Mouse (Mus musculus): ENCODE measurements around the gene Ccdc141. TPM values are rescaled to one million over a fixed set of nuclear protein-coding genes. Genes with fewer than 3 reads are reported as not detected.

The Ccdc141 gene
- polyA plus RNA-seq, 1 experiment from 2014 or later, result 234 TPM

DNA sequence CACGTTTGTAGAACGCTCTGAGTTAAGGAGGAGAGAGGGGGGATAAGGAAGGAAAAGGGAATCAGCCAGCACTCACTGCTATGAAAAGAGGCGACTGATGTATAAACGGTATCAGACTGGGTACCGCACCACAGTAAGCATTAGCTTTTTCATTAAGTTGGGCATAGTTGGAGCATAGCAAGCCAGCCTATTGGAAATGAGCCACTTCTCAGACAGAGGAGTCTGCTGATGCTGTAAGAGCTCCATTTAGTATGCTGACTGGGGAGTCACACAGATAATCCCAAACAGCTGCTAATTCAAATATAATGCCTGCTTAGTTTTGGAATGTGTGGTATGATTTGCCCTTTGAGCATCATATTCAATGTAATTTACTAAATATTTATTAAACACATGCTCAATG lies 186.1 kb downstream of the Ccdc141 start:
- H3K4me1 ChIP-seq (ENCODE audit: control insufficient read depth, insufficient read depth, low read length), result no peaks in the 10 kb centered on the region
- no peaks in the 10 kb centered on the region for H3K36me3 ChIP-seq (ENCODE audit: control insufficient read depth, insufficient read depth, low read length)
- H3K9ac ChIP-seq (ENCODE audit: low read depth, low read length), result no peak overlapping the region
- ATAC-seq (replicated peaks; ENCODE audit: insufficient number of reproducible peaks, low FRiP score, low TSS enrichment), result no peak
- peak overlapping the region; percentile 64 for H3K27ac ChIP-seq (ENCODE audit: low read depth, low read length)
- 57% methylated on average over 5 of the region's 5 CpGs for WGBS (ENCODE audit: insufficient replicate concordance)
- no peaks in the 10 kb centered on the region for H3K27me3 ChIP-seq (ENCODE audit: control insufficient read depth, insufficient read depth, low read length)
- H3K9me3 ChIP-seq (replicated peaks; ENCODE audit: control insufficient read depth, low read length), result no peaks in the 10 kb centered on the region
- H3K4me3 ChIP-seq (ENCODE audit: low read depth, low read length), result no peak overlapping the region
- peak overlapping the region; percentile 51 for H3K4me2 ChIP-seq

- Histone ChIP-seq H3K4me2 (peak overlapping the region; percentile 51), H3K36me3 (ENCODE audit: control insufficient read depth, insufficient read depth, low read length) (no peaks in the 10 kb centered on the region), H3K9me3 (replicated peaks; ENCODE audit: control insufficient read depth, low read length) (no peaks in the 10 kb centered on the region), H3K27me3 (ENCODE audit: control insufficient read depth, insufficient read depth, low read length) (no peaks in the 10 kb centered on the region), H3K4me3 (ENCODE audit: low read depth, low read length) (no peak overlapping the region), H3K27ac (ENCODE audit: low read depth, low read length) (peak overlapping the region; percentile 97), H3K4me1 (ENCODE audit: control insufficient read depth, insufficient read depth, low read length) (no peaks in the 10 kb centered on the region), H3K9ac (ENCODE audit: low read depth, low read length) (no peak overlapping the region)
- 19% methylated on average over 5 of the region's 5 CpGs for WGBS (ENCODE audit: insufficient replicate concordance)
- ATAC-seq (replicated peaks; ENCODE audit: insufficient number of reproducible peaks, low FRiP score, low TSS enrichment), result no peak
These were observed 186.8 kb downstream of the Ccdc141 start for GRCm38 (mm10) chr2:76983601-76984000.

DNA sequence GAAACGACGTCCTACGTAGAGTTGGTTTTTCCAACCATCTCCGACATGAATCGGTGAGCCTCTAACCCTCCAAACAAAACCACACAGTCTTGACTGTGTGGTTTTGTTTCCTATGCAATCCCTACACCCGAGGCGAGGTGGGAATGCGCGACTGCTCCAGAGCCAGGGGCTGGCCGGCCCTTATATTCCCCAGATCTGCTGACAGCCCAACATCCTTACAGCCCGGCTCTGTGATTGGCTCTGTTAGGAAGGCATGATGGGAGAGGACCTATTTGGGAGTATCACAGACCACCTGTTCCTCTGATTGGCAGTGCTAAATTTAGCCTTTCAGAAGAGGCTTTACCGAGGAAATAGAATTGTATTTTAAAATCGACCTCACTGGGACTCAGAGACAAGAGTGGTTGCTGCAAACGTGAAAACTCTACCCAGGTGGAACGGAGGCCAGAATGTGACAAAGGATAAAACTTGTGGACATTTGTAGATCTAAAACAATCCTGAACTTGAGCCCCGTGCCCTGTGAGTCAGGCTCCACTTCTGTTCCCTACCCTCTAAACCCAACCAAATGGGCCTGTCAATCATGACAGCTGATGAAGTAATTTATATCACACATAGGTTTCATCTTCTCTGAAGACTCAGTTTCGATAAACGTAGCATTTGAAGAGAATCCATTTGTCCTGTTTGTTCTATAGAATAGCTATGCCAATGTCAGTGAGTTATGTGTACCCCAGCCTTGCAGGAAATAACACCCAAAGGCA lies 187.9 kb downstream of the Ccdc141 start, which contains the start of gene Ttn:
Ttn (minus strand) TSS at position 157 of the 755 bp plus-strand sequence.
- ATAC-seq (replicated peaks; ENCODE audit: insufficient number of reproducible peaks, low FRiP score, low TSS enrichment), result peak; percentile 82
- Histone ChIP-seq H3K27ac (ENCODE audit: low read depth, low read length) (peak within 1 kb of the TSS; percentile 97), H3K27me3 (ENCODE audit: control insufficient read depth, insufficient read depth, low read length) (no peaks in the 10 kb centered on the region), H3K4me1 (ENCODE audit: control insufficient read depth, insufficient read depth, low read length) (no peaks in the 10 kb centered on the region), H3K4me2 (peak within 1 kb of the TSS; percentile 59), H3K36me3 (ENCODE audit: control insufficient read depth, insufficient read depth, low read length) (no peaks in the 10 kb centered on the region), H3K4me3 (ENCODE audit: low read depth, low read length) (peak within 1 kb of the TSS; percentile 51), H3K9ac (ENCODE audit: low read depth, low read length) (peak within 1 kb of the TSS; percentile 91), H3K9me3 (replicated peaks; ENCODE audit: control insufficient read depth, low read length) (no peaks in the 10 kb centered on the region)
- 46% methylated on average over 18 of the region's 18 CpGs for WGBS (ENCODE audit: insufficient replicate concordance)

GRCm38 (mm10) chr2:76981717-76982116 lies 188.7 kb downstream of the Ccdc141 start:
- H3K9me3 ChIP-seq (replicated peaks; ENCODE audit: control insufficient read depth, low read length), result no peaks in the 10 kb centered on the region
- WGBS (ENCODE audit: insufficient replicate concordance), result 35% methylated on average over 5 of the region's 5 CpGs
- H3K27me3 ChIP-seq (ENCODE audit: control insufficient read depth, insufficient read depth, low read length), result no peaks in the 10 kb centered on the region
- ATAC-seq (replicated peaks; ENCODE audit: insufficient number of reproducible peaks, low FRiP score, low TSS enrichment), result peak; percentile 55
- peak overlapping the region; percentile 51 for H3K4me3 ChIP-seq (ENCODE audit: low read depth, low read length)
- H3K4me1 ChIP-seq (ENCODE audit: control insufficient read depth, insufficient read depth, low read length), result no peaks in the 10 kb centered on the region
- peak overlapping the region; percentile 91 for H3K9ac ChIP-seq (ENCODE audit: low read depth, low read length)
- peak overlapping the region; percentile 97 for H3K27ac ChIP-seq (ENCODE audit: low read depth, low read length)
- H3K4me2 ChIP-seq, result no peak overlapping the region; the same call in 1 of the 2 replicates
- H3K36me3 ChIP-seq (ENCODE audit: control insufficient read depth, insufficient read depth, low read length), result no peaks in the 10 kb centered on the region

DNA sequence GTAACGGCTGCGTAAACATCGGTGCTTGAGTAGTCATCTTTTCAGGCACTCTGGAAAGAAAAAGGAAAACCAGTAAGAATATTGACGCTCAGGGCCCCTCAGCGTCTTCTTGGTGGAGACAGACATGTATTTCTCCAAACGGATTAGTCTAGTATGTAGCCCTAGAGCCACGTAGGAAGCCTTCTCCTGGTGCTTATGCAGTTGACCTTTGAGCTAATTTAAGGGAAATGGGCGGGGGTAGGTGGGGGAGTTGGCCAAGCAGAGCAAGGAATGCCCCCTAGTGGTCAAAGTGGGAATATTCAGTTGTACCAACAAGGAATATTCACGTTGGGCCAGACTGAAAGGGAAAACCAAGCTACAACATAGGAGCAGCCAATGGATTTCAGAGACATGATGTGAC lies 190.3 kb downstream of the Ccdc141 start:
- Histone ChIP-seq H3K9me3 (replicated peaks; ENCODE audit: control insufficient read depth, low read length) (no peaks in the 10 kb centered on the region), H3K4me3 (ENCODE audit: low read depth, low read length) (peak overlapping the region; percentile 39), H3K4me2 (peak overlapping the region; percentile 67), H3K4me1 (ENCODE audit: control insufficient read depth, insufficient read depth, low read length) (no peaks in the 10 kb centered on the region), H3K27me3 (ENCODE audit: control insufficient read depth, insufficient read depth, low read length) (no peaks in the 10 kb centered on the region), H3K27ac (ENCODE audit: low read depth, low read length) (peak overlapping the region; percentile 62), H3K36me3 (ENCODE audit: control insufficient read depth, insufficient read depth, low read length) (peaks cover 4% of the 10 kb centered on the region), H3K9ac (ENCODE audit: low read depth, low read length) (peak overlapping the region; percentile 73)
- no peak for ATAC-seq (replicated peaks; ENCODE audit: insufficient number of reproducible peaks, low FRiP score, low TSS enrichment)
- 39% methylated on average over 9 of the region's 9 CpGs for WGBS (ENCODE audit: insufficient replicate concordance)

DNA sequence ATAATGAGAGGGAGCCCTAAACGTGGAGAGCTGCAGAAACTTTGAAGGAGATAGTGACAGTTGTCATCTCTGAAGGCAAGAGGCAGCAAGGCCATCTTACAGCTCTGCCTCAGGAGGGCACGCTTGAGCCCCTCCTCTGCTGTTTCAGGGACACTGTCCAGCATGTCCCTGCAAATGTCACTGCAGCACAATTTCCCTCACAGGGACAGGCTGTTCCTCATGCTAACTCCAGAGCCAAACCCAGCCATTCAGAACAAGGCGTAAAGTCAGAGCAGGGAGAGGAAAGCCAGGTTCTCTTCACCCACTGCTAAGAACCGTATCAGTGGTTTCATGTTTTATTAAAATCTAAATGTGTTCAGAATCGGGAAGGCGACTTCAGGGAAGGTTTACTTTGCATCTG lies 192.8 kb downstream of the Ccdc141 start:
- no peak overlapping the region for H3K9ac ChIP-seq (ENCODE audit: low read depth, low read length)
- 73% methylated on average over 6 of the region's 6 CpGs for WGBS (ENCODE audit: insufficient replicate concordance)
- H3K36me3 ChIP-seq (ENCODE audit: control insufficient read depth, insufficient read depth, low read length), result peaks cover 7% of the 10 kb centered on the region
- no peaks in the 10 kb centered on the region for H3K9me3 ChIP-seq (replicated peaks; ENCODE audit: control insufficient read depth, low read length)
- no peak overlapping the region for H3K4me3 ChIP-seq (ENCODE audit: low read depth, low read length)
- no peaks in the 10 kb centered on the region for H3K27me3 ChIP-seq (ENCODE audit: control insufficient read depth, insufficient read depth, low read length)
- ATAC-seq (replicated peaks; ENCODE audit: insufficient number of reproducible peaks, low FRiP score, low TSS enrichment), result no peak
- no peak overlapping the region for H3K4me2 ChIP-seq
- no peak overlapping the region for H3K27ac ChIP-seq (ENCODE audit: low read depth, low read length)
- no peaks in the 10 kb centered on the region for H3K4me1 ChIP-seq (ENCODE audit: control insufficient read depth, insufficient read depth, low read length)

- WGBS (ENCODE audit: insufficient replicate concordance), result 61% methylated on average over 4 of the region's 4 CpGs
- no peak overlapping the region for H3K9ac ChIP-seq (ENCODE audit: low read depth, low read length)
- peaks cover 7% of the 10 kb centered on the region for H3K36me3 ChIP-seq (ENCODE audit: control insufficient read depth, insufficient read depth, low read length)
- no peak overlapping the region for H3K4me2 ChIP-seq
- H3K27ac ChIP-seq (ENCODE audit: low read depth, low read length), result no peak overlapping the region
- no peak for ATAC-seq (replicated peaks; ENCODE audit: insufficient number of reproducible peaks, low FRiP score, low TSS enrichment)
- H3K27me3 ChIP-seq (ENCODE audit: control insufficient read depth, insufficient read depth, low read length), result no peaks in the 10 kb centered on the region
- H3K9me3 ChIP-seq (replicated peaks; ENCODE audit: control insufficient read depth, low read length), result no peaks in the 10 kb centered on the region
- no peak overlapping the region for H3K4me3 ChIP-seq (ENCODE audit: low read depth, low read length)
- peaks cover 3% of the 10 kb centered on the region; the same call in 1 of the 2 replicates for H3K4me1 ChIP-seq (ENCODE audit: control insufficient read depth, insufficient read depth, low read length)
These were observed 198.4 kb downstream of the Ccdc141 start for GRCm38 (mm10) chr2:76972051-76972450.

DNA sequence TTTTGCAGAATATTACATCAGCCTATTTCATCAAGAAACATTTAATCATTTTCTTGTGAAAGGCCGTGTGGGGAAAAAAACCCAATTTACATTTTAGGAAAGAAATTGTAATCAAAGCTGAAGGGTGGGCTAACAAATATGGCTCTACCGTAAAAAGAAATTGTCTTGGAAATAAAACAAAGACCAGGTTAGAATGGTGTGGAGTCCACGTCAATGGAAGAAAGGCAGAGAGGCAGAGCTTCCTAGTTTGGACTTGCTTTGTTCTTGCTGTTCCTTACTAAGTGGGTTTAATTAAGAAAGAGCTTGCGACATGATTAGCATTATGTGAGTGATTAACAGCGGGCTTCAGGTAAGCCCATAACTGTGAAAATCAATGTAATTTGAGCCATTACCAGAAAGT lies 199.4 kb downstream of the Ccdc141 start:
- peaks cover 3% of the 10 kb centered on the region; the same call in 1 of the 2 replicates for H3K4me1 ChIP-seq (ENCODE audit: control insufficient read depth, insufficient read depth, low read length)
- H3K9me3 ChIP-seq (replicated peaks; ENCODE audit: control insufficient read depth, low read length), result no peaks in the 10 kb centered on the region
- no peak overlapping the region for H3K27ac ChIP-seq (ENCODE audit: low read depth, low read length)
- H3K9ac ChIP-seq (ENCODE audit: low read depth, low read length), result no peak overlapping the region
- WGBS (ENCODE audit: insufficient replicate concordance), result 64% methylated on average over 5 of the region's 5 CpGs
- no peaks in the 10 kb centered on the region for H3K27me3 ChIP-seq (ENCODE audit: control insufficient read depth, insufficient read depth, low read length)
- H3K4me2 ChIP-seq, result no peak overlapping the region
- no peak overlapping the region for H3K4me3 ChIP-seq (ENCODE audit: low read depth, low read length)
- no peak for ATAC-seq (replicated peaks; ENCODE audit: insufficient number of reproducible peaks, low FRiP score, low TSS enrichment)
- peaks cover 10% of the 10 kb centered on the region for H3K36me3 ChIP-seq (ENCODE audit: control insufficient read depth, insufficient read depth, low read length)

GRCm38 (mm10) chr2:76970669-76971068 lies 199.8 kb downstream of the Ccdc141 start:
- Histone ChIP-seq H3K4me1 (ENCODE audit: control insufficient read depth, insufficient read depth, low read length) (peaks cover 3% of the 10 kb centered on the region; the same call in 1 of the 2 replicates), H3K4me2 (peak overlapping the region; percentile 19; the same call in 1 of the 2 replicates)

More at GRCm38 (mm10) chr2:76970669-76971068, 199.8 kb downstream of the Ccdc141 start:
- Histone ChIP-seq H3K27me3 (ENCODE audit: control insufficient read depth, insufficient read depth, low read length) (no peaks in the 10 kb centered on the region), H3K4me3 (ENCODE audit: low read depth, low read length) (no peak overlapping the region), H3K9ac (ENCODE audit: low read depth, low read length) (no peak overlapping the region), H3K36me3 (ENCODE audit: control insufficient read depth, insufficient read depth, low read length) (peaks cover 10% of the 10 kb centered on the region), H3K9me3 (replicated peaks; ENCODE audit: control insufficient read depth, low read length) (no peaks in the 10 kb centered on the region), H3K27ac (ENCODE audit: low read depth, low read length) (peak overlapping the region; percentile 13; the same call in 1 of the 2 replicates)
- ATAC-seq (replicated peaks; ENCODE audit: insufficient number of reproducible peaks, low FRiP score, low TSS enrichment), result no peak
- 23% methylated on average over 4 of the region's 4 CpGs for WGBS (ENCODE audit: insufficient replicate concordance)

All from heart, embryonic 11.5 days (tissue).